Mouse (Mus musculus): ENCODE data around the gene Zbtb45. TPM values are rescaled to one million over a fixed set of nuclear protein-coding genes. Genes with fewer than 3 reads are reported as not detected.

Zbtb45 gene
- polyA plus RNA-seq, 1 experiment from 2014 or later: 31.9 TPM

DNA sequence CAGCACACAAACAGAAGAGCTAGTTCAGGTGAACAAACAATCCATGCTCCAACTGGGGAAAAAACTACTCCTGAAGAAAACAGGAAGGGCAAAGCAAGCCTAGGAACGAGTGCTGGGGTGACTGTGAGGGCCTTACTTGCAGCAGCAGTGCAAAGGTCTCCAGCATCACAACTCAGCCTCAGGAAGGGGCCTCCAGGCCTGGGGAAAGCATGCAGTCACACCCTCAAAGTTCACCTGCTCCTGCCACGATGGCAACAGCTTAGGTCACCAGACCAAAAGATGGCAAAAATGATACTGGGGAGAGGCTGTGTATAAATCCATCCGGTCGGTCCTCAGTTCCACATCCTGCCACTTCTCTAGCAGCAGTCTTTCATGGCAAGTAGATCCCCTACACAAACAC is 50.9 kb downstream of the Zbtb45 start:
- H3K27ac ChIP-seq (ENCODE audit: low read depth, low read length): no peak overlapping the region
- no peak overlapping the region for H3K4me2 ChIP-seq (ENCODE audit: low read depth, low read length, severe bottlenecking)
- H3K9me3 ChIP-seq (ENCODE audit: control insufficient read depth, low read length): no peaks in the 10 kb centered on the region
- no peaks in the 10 kb centered on the region for H3K4me1 ChIP-seq (replicated peaks; ENCODE audit: control insufficient read depth, insufficient read depth, low read length)
- no peak for DNase-seq (ENCODE audit: low spot score)
- no peak for ATAC-seq (replicated peaks; ENCODE audit: low FRiP score)
- no peak overlapping the region for H3K4me3 ChIP-seq (ENCODE audit: low read depth, low read length)
- H3K36me3 ChIP-seq (ENCODE audit: control insufficient read depth, insufficient read depth, low read length): no peaks in the 10 kb centered on the region
- no peak overlapping the region for H3K9ac ChIP-seq (ENCODE audit: low read length)
- H3K27me3 ChIP-seq (ENCODE audit: control insufficient read depth, insufficient read depth, low read length): no peaks in the 10 kb centered on the region
- WGBS: 83% methylated on average over 4 of the region's 4 CpGs

DNA sequence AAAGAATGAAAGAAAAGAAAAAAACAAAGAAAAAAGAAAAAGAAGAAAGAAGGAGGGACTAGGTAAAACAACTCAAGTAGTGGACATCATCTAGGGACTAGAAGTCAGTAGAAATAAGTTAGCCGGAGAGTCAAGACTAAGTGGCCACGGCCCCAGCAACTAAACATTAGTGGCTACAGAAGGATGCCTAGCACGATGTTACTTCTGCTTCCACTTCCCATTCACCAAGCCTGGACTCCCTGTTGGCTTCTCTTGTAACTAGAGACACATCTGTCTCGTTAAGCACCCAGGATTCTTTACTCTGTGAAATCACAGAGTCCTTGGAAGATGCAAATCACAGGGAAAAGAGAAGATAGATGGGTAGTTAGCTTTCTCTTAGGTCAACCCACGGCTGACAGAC is 52.3 kb downstream of the Zbtb45 start:
- 71% methylated on average over 5 of the region's 5 CpGs for WGBS
- ATAC-seq (replicated peaks; ENCODE audit: low FRiP score): no peak

DNA sequence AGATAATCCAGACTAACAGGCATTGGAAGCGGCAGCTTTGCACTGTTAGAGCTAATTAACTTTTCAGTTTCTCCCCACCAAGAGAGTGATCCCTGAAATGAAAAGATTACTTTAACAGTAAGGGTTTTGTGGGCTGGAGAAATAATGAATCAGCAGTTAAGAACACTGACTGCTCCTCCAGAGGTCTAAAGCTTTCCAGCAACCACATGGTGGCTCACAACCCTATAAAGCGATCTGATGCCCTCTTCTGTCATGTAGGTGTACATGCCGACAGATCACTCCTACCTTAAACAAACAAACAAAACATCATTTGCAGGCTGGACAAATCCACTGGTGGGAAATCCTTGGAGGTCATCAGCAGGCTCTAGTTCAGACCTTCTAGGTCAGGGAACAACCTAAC is 54.9 kb downstream of the Zbtb45 start:
- no peak overlapping the region for H3K9ac ChIP-seq (ENCODE audit: low read length)
- no peak for ATAC-seq (replicated peaks; ENCODE audit: low FRiP score)
- no peak overlapping the region for H3K4me3 ChIP-seq (ENCODE audit: low read depth, low read length)
- H3K27ac ChIP-seq (ENCODE audit: low read depth, low read length): no peak overlapping the region
- H3K4me2 ChIP-seq (ENCODE audit: low read depth, low read length, severe bottlenecking): no peak overlapping the region
- DNase-seq (ENCODE audit: low spot score): no peak
- H3K36me3 ChIP-seq (ENCODE audit: control insufficient read depth, insufficient read depth, low read length): no peaks in the 10 kb centered on the region
- no peaks in the 10 kb centered on the region for H3K9me3 ChIP-seq (ENCODE audit: control insufficient read depth, low read length)
- H3K27me3 ChIP-seq (ENCODE audit: control insufficient read depth, insufficient read depth, low read length): no peaks in the 10 kb centered on the region
- H3K4me1 ChIP-seq (replicated peaks; ENCODE audit: control insufficient read depth, insufficient read depth, low read length): no peaks in the 10 kb centered on the region; the same call in 1 of the 2 replicates
- 63% methylated on average over 3 of the region's 3 CpGs for WGBS

More for the DNA sequence above, 52.3 kb downstream of the Zbtb45 start:
- H3K4me3 ChIP-seq (ENCODE audit: low read depth, low read length): no peak overlapping the region
- no peaks in the 10 kb centered on the region for H3K9me3 ChIP-seq (ENCODE audit: control insufficient read depth, low read length)
- no peak overlapping the region for H3K27ac ChIP-seq (ENCODE audit: low read depth, low read length)
- no peaks in the 10 kb centered on the region for H3K4me1 ChIP-seq (replicated peaks; ENCODE audit: control insufficient read depth, insufficient read depth, low read length)
- no peak for DNase-seq (ENCODE audit: low spot score)
- H3K4me2 ChIP-seq (ENCODE audit: low read depth, low read length, severe bottlenecking): no peak overlapping the region
- no peaks in the 10 kb centered on the region for H3K36me3 ChIP-seq (ENCODE audit: control insufficient read depth, insufficient read depth, low read length)
- H3K27me3 ChIP-seq (ENCODE audit: control insufficient read depth, insufficient read depth, low read length): no peaks in the 10 kb centered on the region
- H3K9ac ChIP-seq (ENCODE audit: low read length): no peak overlapping the region

Other genes starting within 250 kb of the Zbtb45 start
- gene Zscan18, start 206.4 kb downstream of the Zbtb45 start, polyA plus RNA-seq (2014; fragmentation: Nextera tagmentation; extraction: Ambion mirVana): 12.3 and 13.3 TPM in 2 replicates
- 27.5 and 28.9 TPM in 2 replicates for gene Zfp329, start 191.2 kb downstream of the Zbtb45 start, polyA plus RNA-seq (2014; fragmentation: Nextera tagmentation; extraction: Ambion mirVana)
- 32.3 and 32.9 TPM in 2 replicates for gene Zfp110, start 175.3 kb downstream of the Zbtb45 start, polyA plus RNA-seq (2014; fragmentation: Nextera tagmentation; extraction: Ambion mirVana)
- gene Zfp128, start 128.9 kb downstream of the Zbtb45 start, polyA plus RNA-seq (2014; fragmentation: Nextera tagmentation; extraction: Ambion mirVana): 5.3 and 6.2 TPM in 2 replicates
- 20.2 and 23.4 TPM in 2 replicates for gene Zscan22, start 112.2 kb downstream of the Zbtb45 start, polyA plus RNA-seq (2014; fragmentation: Nextera tagmentation; extraction: Ambion mirVana)
- gene Rps5, start 87.7 kb downstream of the Zbtb45 start, polyA plus RNA-seq (2014; fragmentation: Nextera tagmentation; extraction: Ambion mirVana): 800 and 844 TPM in 2 replicates
- gene Rnf225, start 82.6 kb downstream of the Zbtb45 start, polyA plus RNA-seq (2014; fragmentation: Nextera tagmentation; extraction: Ambion mirVana): 1.3 and 1.6 TPM in 2 replicates
- 10.8 and 11.2 TPM in 2 replicates for gene Zfp324, start 44.2 kb downstream of the Zbtb45 start, polyA plus RNA-seq (2014; fragmentation: Nextera tagmentation; extraction: Ambion mirVana)
- gene Zfp446, start 32.2 kb downstream of the Zbtb45 start, polyA plus RNA-seq (2014; fragmentation: Nextera tagmentation; extraction: Ambion mirVana): 12.8 and 14.6 TPM in 2 replicates
- gene Slc27a5, start 11.8 kb downstream of the Zbtb45 start, polyA plus RNA-seq (2014; fragmentation: Nextera tagmentation; extraction: Ambion mirVana): 0.13 TPM in 1 of 2 replicates, not detected in the other
- 507 and 586 TPM in 2 replicates for gene Trim28, start 10.9 kb downstream of the Zbtb45 start, polyA plus RNA-seq (2014; fragmentation: Nextera tagmentation; extraction: Ambion mirVana)
- gene Chmp2a, start 24.8 kb upstream of the Zbtb45 start, polyA plus RNA-seq (2014; fragmentation: Nextera tagmentation; extraction: Ambion mirVana): 114 and 127 TPM in 2 replicates
- 165 and 183 TPM in 2 replicates for gene Ube2m, start 28.2 kb upstream of the Zbtb45 start, polyA plus RNA-seq (2014; fragmentation: Nextera tagmentation; extraction: Ambion mirVana)
- gene Mzf1, start 44.7 kb upstream of the Zbtb45 start, polyA plus RNA-seq (2014; fragmentation: Nextera tagmentation; extraction: Ambion mirVana): 3.8 and 4.0 TPM in 2 replicates
- not detected in 2 replicates for gene Vmn1r85, start 85.1 kb upstream of the Zbtb45 start, polyA plus RNA-seq (2014; fragmentation: Nextera tagmentation; extraction: Ambion mirVana)
- not detected in 2 replicates for gene Vmn1r86, start 109.9 kb upstream of the Zbtb45 start, polyA plus RNA-seq (2014; fragmentation: Nextera tagmentation; extraction: Ambion mirVana)
- not detected in 2 replicates for gene Vmn1r87, start 130.1 kb upstream of the Zbtb45 start, polyA plus RNA-seq (2014; fragmentation: Nextera tagmentation; extraction: Ambion mirVana)
- 0.03 TPM in 1 of 2 replicates, not detected in the other for gene Vmn1r88, start 149.5 kb upstream of the Zbtb45 start, polyA plus RNA-seq (2014; fragmentation: Nextera tagmentation; extraction: Ambion mirVana)
- gene Vmn1r89, start 203.0 kb upstream of the Zbtb45 start, polyA plus RNA-seq (2014; fragmentation: Nextera tagmentation; extraction: Ambion mirVana): not detected in 2 replicates